Mouse (Mus musculus) stomach, embryonic 16.5 days (tissue): ENCODE data around the gene Ndufb4. TPM values are rescaled to one million over a fixed set of nuclear protein-coding genes. Genes with fewer than 3 reads are reported as not detected.
"Not testable (repeated sequence)": the region's sequence is repeated elsewhere in the genome, so short reads cannot be mapped to it uniquely, and the experiment has no call there.

Experiments
- ATAC-seq: fragments of 200-750 bp; cut with Nextera tagmentation; 2 replicates; pipeline ENCODE4 v1.8.0; 2017; ENCODE audit warnings: moderate number of reproducible peaks, moderate TSS enrichment; ENCODE audit not compliant: insufficient read depth, low FRiP score
- H3K27ac ChIP-seq: fragments of 300-500 bp; sonication (generic); 2 replicates; pipeline ENCODE4 v1.5.1; 2014; ENCODE audit warnings: low read length
- H3K27me3 ChIP-seq: fragments of 300-500 bp; sonication (generic); 2 replicates; pipeline ENCODE4 v1.6.1; 2014; ENCODE audit warnings: low read length, control low read depth, mixed read lengths; ENCODE audit not compliant: control insufficient read depth, insufficient read depth
- H3K36me3 ChIP-seq: fragments of 300-500 bp; sonication (generic); 2 replicates; pipeline ENCODE4 v1.6.1; 2014; ENCODE audit warnings: low read length; ENCODE audit not compliant: control insufficient read depth, insufficient read depth
- H3K4me1 ChIP-seq: fragments of 300-500 bp; sonication (generic); 2 replicates; pipeline ENCODE4 v1.6.1; 2014; ENCODE audit warnings: low read length, control low read depth, mixed read lengths; ENCODE audit not compliant: control insufficient read depth, insufficient read depth
- H3K4me2 ChIP-seq: fragments of 300-500 bp; sonication (generic); 2 replicates; pipeline ENCODE4 v1.6.1; 2014; ENCODE audit warnings: low read depth, low read length, mixed read lengths
- H3K4me3 ChIP-seq: fragments of 300-500 bp; sonication (generic); replicated peaks from 2 replicates; pipeline ENCODE4 v1.5.1; 2014; ENCODE audit warnings: mild to moderate bottlenecking, low read length
- H3K9ac ChIP-seq: fragments of 300-500 bp; sonication (generic); 2 replicates; pipeline ENCODE4 v1.6.1; 2014; ENCODE audit warnings: low read length
- H3K9me3 ChIP-seq: fragments of 300-500 bp; sonication (generic); replicated peaks from 2 replicates; pipeline ENCODE4 v1.6.1; 2016; ENCODE audit warnings: low read length, control low read depth; ENCODE audit not compliant: control insufficient read depth
- WGBS: fragments of 180-500 bp; shearing (Covaris S2); extraction: QIAGEN DNeasy Blood & Tissue Kit; methylation state at CpG from one replicate; pipeline ENCODE4 v1.1.7; 2014; 5-methylcytosine and 5-hydroxymethylcytosine counted together
- polyA plus RNA-seq: library from polyadenylated mRNA; unstranded; fragments of >200 nt; fragmentation: Nextera tagmentation; extraction: Ambion mirVana; gene quantifications from 2 replicates; pipeline ENCODE4 v1.2.1, GENCODE M21; 2015

Gene Ndufb4
- polyA plus RNA-seq: 57.4 and 64.0 TPM in 2 replicates

GRCm38 (mm10) chr16:37653731-37654657 is at the start of gene Ndufb4:
Gene Ndufb4, minus strand, starts transcription at chr16:37654453.
- H3K4me1 ChIP-seq: peaks cover 17% of the 10 kb centered on the region
- peak; percentile 96 for ATAC-seq
- peak within 1 kb of the TSS; percentile 64 for H3K4me3 ChIP-seq
- H3K4me2 ChIP-seq: peak within 1 kb of the TSS; percentile 73
- H3K9me3 ChIP-seq: no peaks in the 10 kb centered on the region
- WGBS: under 1% methylated on average over 53 of the region's 58 CpGs
- H3K9ac ChIP-seq: peak within 1 kb of the TSS; percentile 95
- peak within 1 kb of the TSS; percentile 89 for H3K27ac ChIP-seq
- H3K27me3 ChIP-seq: no peaks in the 10 kb centered on the region
- H3K36me3 ChIP-seq: no peaks in the 10 kb centered on the region

- no peak for ATAC-seq
- Histone ChIP-seq H3K9me3 (peaks cover 1% of the 10 kb centered on the region; the same call in 1 of the 2 replicates), H3K36me3 (no peaks in the 10 kb centered on the region), H3K27me3 (no peaks in the 10 kb centered on the region), H3K4me1 (no peaks in the 10 kb centered on the region), H3K4me2 (no peak overlapping the region), H3K4me3 (no peak overlapping the region), H3K27ac (no peak overlapping the region), H3K9ac (no peak overlapping the region)
- 70% methylated on average over 5 of the region's 5 CpGs for WGBS
Observed at GRCm38 (mm10) chr16:37703884-37704283, 49.6 kb upstream of the Ndufb4 start.

- not testable (repeated sequence) for H3K4me1 ChIP-seq, ATAC-seq, H3K4me3 ChIP-seq, H3K4me2 ChIP-seq, H3K9ac ChIP-seq, H3K9me3 ChIP-seq, H3K27ac ChIP-seq, H3K27me3 ChIP-seq, H3K36me3 ChIP-seq
Observed at GRCm38 (mm10) chr16:37700071-37700470, 45.8 kb upstream of the Ndufb4 start.

- no peaks in the 10 kb centered on the region for H3K4me1 ChIP-seq
- H3K36me3 ChIP-seq: no peaks in the 10 kb centered on the region
- ATAC-seq: no peak
- H3K4me2 ChIP-seq: no peak overlapping the region
- H3K27me3 ChIP-seq: no peaks in the 10 kb centered on the region
- H3K9ac ChIP-seq: no peak overlapping the region
- H3K9me3 ChIP-seq: peaks cover 3% of the 10 kb centered on the region; the same call in 1 of the 2 replicates
- 97% methylated on average over 6 of the region's 6 CpGs for WGBS
- no peak overlapping the region for H3K27ac ChIP-seq
- no peak overlapping the region for H3K4me3 ChIP-seq
Observed at GRCm38 (mm10) chr16:37698767-37699166, 44.5 kb upstream of the Ndufb4 start.

GRCm38 (mm10) chr16:37697271-37697670 is 43.0 kb upstream of the Ndufb4 start:
- Histone ChIP-seq H3K9ac (no peak overlapping the region), H3K4me3 (no peak overlapping the region), H3K36me3 (no peaks in the 10 kb centered on the region), H3K4me1 (no peaks in the 10 kb centered on the region), H3K27ac (no peak overlapping the region), H3K9me3 (peaks cover 3% of the 10 kb centered on the region; the same call in 1 of the 2 replicates), H3K27me3 (no peaks in the 10 kb centered on the region), H3K4me2 (no peak overlapping the region)
- no peak for ATAC-seq
- WGBS: 85% methylated on average over 5 of the region's 5 CpGs

- Histone ChIP-seq H3K4me3 (no peak overlapping the region), H3K9me3 (no peaks in the 10 kb centered on the region), H3K27ac (no peak overlapping the region), H3K36me3 (no peaks in the 10 kb centered on the region), H3K4me2 (no peak overlapping the region), H3K27me3 (no peaks in the 10 kb centered on the region), H3K9ac (no peak overlapping the region), H3K4me1 (peaks cover 15% of the 10 kb centered on the region; the same call in 1 of the 2 replicates)
- WGBS: 73% methylated on average over 12 of the region's 12 CpGs
- ATAC-seq: no peak
Observed at GRCm38 (mm10) chr16:37690932-37691730, 36.9 kb upstream of the Ndufb4 start.

- no peak for ATAC-seq
- H3K27me3 ChIP-seq: no peaks in the 10 kb centered on the region
- no peak overlapping the region for H3K4me2 ChIP-seq
- H3K4me1 ChIP-seq: peaks cover 17% of the 10 kb centered on the region
- no peak overlapping the region for H3K27ac ChIP-seq
- H3K36me3 ChIP-seq: no peaks in the 10 kb centered on the region
- H3K4me3 ChIP-seq: no peak overlapping the region
- no peaks in the 10 kb centered on the region for H3K9me3 ChIP-seq
- 75% methylated on average over 6 of the region's 6 CpGs for WGBS
- no peak overlapping the region for H3K9ac ChIP-seq
Observed at GRCm38 (mm10) chr16:37690465-37690864, 36.2 kb upstream of the Ndufb4 start.

- no peak overlapping the region for H3K9ac ChIP-seq
- H3K9me3 ChIP-seq: no peaks in the 10 kb centered on the region
- no peaks in the 10 kb centered on the region for H3K27me3 ChIP-seq
- no peak overlapping the region for H3K4me3 ChIP-seq
- WGBS: 31% methylated on average over 10 of the region's 10 CpGs
- H3K4me1 ChIP-seq: peaks cover 21% of the 10 kb centered on the region
- H3K4me2 ChIP-seq: no peak overlapping the region
- H3K36me3 ChIP-seq: no peaks in the 10 kb centered on the region
- 0 out of 2 replicates have a peak, but pooled peaks have one; percentile 6 for ATAC-seq
- no peak overlapping the region for H3K27ac ChIP-seq
Observed at GRCm38 (mm10) chr16:37689934-37690333, 35.7 kb upstream of the Ndufb4 start.
